ENCODE assay signal across 9 mouse cellular contexts in genomic region chr10:12874577-12875277, GRCm38 (mm10). TPM values are rescaled to one million over a fixed set of nuclear protein-coding genes. Genes with fewer than 3 reads are reported as not detected.
DNase-seq lines count a peak whose midpoint lies in the region; ATAC-seq and TF ChIP-seq lines count a peak whose summit lies in the region.
"Had no signal": no experiment of that assay in that cellular context is flagged by ENCODE, and none has a peak within 500 bp of the region (broad histone marks: within the 10 kb centered on the region; RNA-seq: fewer than 3 reads in every experiment).

No protein-coding gene starts in this region.

- 0 out of 2 replicates have a peak overlapping the region, but pooled peaks have one; percentile 6 for H3K4me3 ChIP-seq in spleen, adult 2 months (ENCODE audit: extremely low read depth, insufficient read depth, insufficient read length)
- H3K4me3 ChIP-seq in lung, postnatal 0 days (ENCODE audit: low read depth, low read length), result no peak overlapping the region
- H3K4me3 ChIP-seq in midbrain, embryonic 14.5 days (replicated peaks; ENCODE audit: low read depth, low read length), result no peak overlapping the region
- H3K4me3 ChIP-seq in embryonic facial prominence, embryonic 10.5 days, result no peak overlapping the region
- H3K4me3 ChIP-seq in hindbrain, embryonic 16.5 days (ENCODE audit: low read length), result no peak overlapping the region
- H3K4me3 ChIP-seq: limb, embryonic 13.5 days had no signal

- no peaks in the 10 kb centered on the region for H3K27me3 ChIP-seq in spleen, adult 2 months (ENCODE audit: control insufficient read depth, insufficient read depth, low read length)
- no peaks in the 10 kb centered on the region for H3K27me3 ChIP-seq in lung, postnatal 0 days (replicated peaks; ENCODE audit: insufficient read depth, low read length)
- no peaks in the 10 kb centered on the region for H3K27me3 ChIP-seq in midbrain, embryonic 14.5 days (ENCODE audit: control insufficient read depth, insufficient read depth, low read length)
- H3K27me3 ChIP-seq in embryonic facial prominence, embryonic 10.5 days (replicated peaks; ENCODE audit: low read depth, poor library complexity, severe bottlenecking), result no peaks in the 10 kb centered on the region
- H3K27me3 ChIP-seq in hindbrain, embryonic 16.5 days (replicated peaks; ENCODE audit: control insufficient read depth, insufficient read depth, low read length), result no peaks in the 10 kb centered on the region; the same call in 1 of the 2 replicates

- DNase-seq in spleen, adult 2 months (ENCODE audit: low read depth in 1 of 2, low spot score in 2 of 2), result peak; percentile 17 to 72
- DNase-seq in spleen, postnatal 14 days (ENCODE audit: low spot score in 2 of 2), result no peak
- DNase-seq in c-Kit-positive CD71-positive TER-119-positive erythroid progenitor cells, embryonic 14.5 days (ENCODE audit: low spot score), result peak; percentile 20
- DNase-seq in lung, postnatal 0 days (ENCODE audit: low spot score), result peak; percentile 77
- DNase-seq in midbrain, embryonic 14.5 days, result no peak
- DNase-seq in embryonic facial prominence, embryonic 10.5 days (ENCODE audit: low spot score), result no peak
- DNase-seq: cerebellum, adult 2 months had no signal

- no peak overlapping the region for H3K4me2 ChIP-seq in lung, postnatal 0 days (replicated peaks; ENCODE audit: low read depth, low read length)
- H3K4me2 ChIP-seq in midbrain, embryonic 14.5 days (ENCODE audit: low read length), result no peak overlapping the region
- H3K4me2 ChIP-seq in hindbrain, embryonic 16.5 days (ENCODE audit: low read length), result no peak overlapping the region
- H3K4me2 ChIP-seq: limb, embryonic 13.5 days had no signal

- H3K4me1 ChIP-seq in spleen, adult 2 months (ENCODE audit: control insufficient read depth, insufficient read depth, insufficient read length), result peaks cover 3% of the 10 kb centered on the region; the same call in 1 of the 2 replicates
- H3K4me1 ChIP-seq in lung, postnatal 0 days (ENCODE audit: insufficient read depth, low read depth, low read length), result no peaks in the 10 kb centered on the region
- H3K4me1 ChIP-seq in midbrain, embryonic 14.5 days (ENCODE audit: control insufficient read depth, insufficient read depth, low read length), result peaks cover 5% of the 10 kb centered on the region; the same call in 1 of the 2 replicates
- peaks cover 16% of the 10 kb centered on the region for H3K4me1 ChIP-seq in embryonic facial prominence, embryonic 10.5 days
- H3K4me1 ChIP-seq in hindbrain, embryonic 16.5 days (ENCODE audit: control insufficient read depth, insufficient read depth, low read depth, low read length), result no peaks in the 10 kb centered on the region

- TF ChIP-seq POLR2A in spleen, adult 2 months (IDR thresholded peaks at IDR 0.05; ENCODE audit: low read depth, low read length), result no peak

- H3K9ac ChIP-seq in lung, postnatal 0 days (replicated peaks; ENCODE audit: low read depth), result no peak overlapping the region
- no peak overlapping the region for H3K9ac ChIP-seq in midbrain, embryonic 14.5 days (replicated peaks; ENCODE audit: low read length)
- H3K9ac ChIP-seq in hindbrain, embryonic 16.5 days (ENCODE audit: low read depth, low read length), result no peak overlapping the region
- H3K9ac ChIP-seq: limb, embryonic 13.5 days had no signal

- peak overlapping the region; percentile 57 for H3K27ac ChIP-seq in spleen, adult 2 months (ENCODE audit: insufficient read depth, low read length)
- H3K27ac ChIP-seq in lung, postnatal 0 days (ENCODE audit: low read length), result no peak overlapping the region
- no peak overlapping the region for H3K27ac ChIP-seq in midbrain, embryonic 14.5 days (replicated peaks; ENCODE audit: low read depth, low read length)
- no peak overlapping the region for H3K27ac ChIP-seq in embryonic facial prominence, embryonic 10.5 days (replicated peaks)
- no peak overlapping the region for H3K27ac ChIP-seq in hindbrain, embryonic 16.5 days (ENCODE audit: low read depth, low read length)
- H3K27ac ChIP-seq: limb, embryonic 13.5 days had no signal

- no peaks in the 10 kb centered on the region for H3K36me3 ChIP-seq in spleen, adult 2 months (ENCODE audit: control insufficient read depth, insufficient read depth, low read length)
- no peaks in the 10 kb centered on the region for H3K36me3 ChIP-seq in lung, postnatal 0 days (ENCODE audit: insufficient read depth, low read length)
- no peaks in the 10 kb centered on the region for H3K36me3 ChIP-seq in midbrain, embryonic 14.5 days (ENCODE audit: control insufficient read depth, insufficient read depth, low read length)
- no peaks in the 10 kb centered on the region for H3K36me3 ChIP-seq in embryonic facial prominence, embryonic 10.5 days (replicated peaks)
- no peaks in the 10 kb centered on the region for H3K36me3 ChIP-seq in hindbrain, embryonic 16.5 days (ENCODE audit: control insufficient read depth, insufficient read depth, low read length)
- H3K36me3 ChIP-seq: limb, embryonic 13.5 days had no signal

- no peak for TF ChIP-seq CTCF in spleen, adult 2 months (IDR thresholded peaks at IDR 0.05; ENCODE audit: extremely low read depth, insufficient read depth, insufficient read length, insufficient replicate concordance)
- no peak for TF ChIP-seq CTCF in lung, postnatal 0 days (IDR thresholded peaks at IDR 0.05)

- no peaks in the 10 kb centered on the region for H3K9me3 ChIP-seq in lung, postnatal 0 days (ENCODE audit: low read length)
- H3K9me3 ChIP-seq in midbrain, embryonic 14.5 days (ENCODE audit: control insufficient read depth, low read length), result no peaks in the 10 kb centered on the region
- no peaks in the 10 kb centered on the region for H3K9me3 ChIP-seq in embryonic facial prominence, embryonic 10.5 days
- no peaks in the 10 kb centered on the region for H3K9me3 ChIP-seq in hindbrain, embryonic 16.5 days (ENCODE audit: control insufficient read depth, low read length)
- H3K9me3 ChIP-seq: limb, embryonic 13.5 days had no signal

- 0 out of 2 replicates have a peak, but pooled peaks have one; percentile 28 for TF ChIP-seq EP300 in lung, postnatal 0 days (IDR thresholded peaks at IDR 0.05)

- WGBS in spleen, adult 2 months, result 29% methylated on average over 8 of the region's 8 CpGs
- WGBS in lung, postnatal 0 days, result 54% methylated on average over 8 of the region's 8 CpGs
- 84% methylated on average over 8 of the region's 8 CpGs for WGBS in midbrain, embryonic 14.5 days
- WGBS in embryonic facial prominence, embryonic 10.5 days, result 79% methylated on average over 8 of the region's 8 CpGs
- WGBS in hindbrain, embryonic 16.5 days, result 77% methylated on average over 8 of the region's 8 CpGs

- peak; percentile 82 for ATAC-seq in lung, postnatal 0 days
- ATAC-seq in midbrain, embryonic 14.5 days (ENCODE audit: low FRiP score, low TSS enrichment), result no peak
- no peak for ATAC-seq in hindbrain, embryonic 16.5 days

RNA-seq across cellular contexts. Expression of gene Utrn, which starts 5.6 kb away (rescaled TPM):
- polyA plus RNA-seq in spleen, adult 2 months (2012; rRNA removed), result 13.2 and 14.9 TPM in 2 replicates
- polyA plus RNA-seq in lung, postnatal 0 days (2015; fragmentation: Nextera tagmentation; extraction: Ambion mirVana), result 88.4 and 107 TPM in 2 replicates
- 10.6 and 19.1 TPM in 2 replicates for polyA plus RNA-seq in midbrain, embryonic 14.5 days (2014; fragmentation: Nextera tagmentation; extraction: Ambion mirVana)
- polyA plus RNA-seq in embryonic facial prominence, embryonic 10.5 days (2016; fragmentation: Nextera tagmentation; extraction: Ambion mirVana), result 58.8 and 63.8 TPM in 2 replicates
- polyA plus RNA-seq in hindbrain, embryonic 16.5 days (2015; fragmentation: Nextera tagmentation; extraction: Ambion mirVana), result 25.4 and 25.7 TPM in 2 replicates

Comparison
In these comparisons a context has a peak if more than half of its experiments do, and no peak if none do; other contexts are left out.
1. DNase-seq: peak in spleen, adult 2 months (2 of 2), c-Kit-positive CD71-positive TER-119-positive erythroid progenitor cells, embryonic 14.5 days (single experiment) and lung, postnatal 0 days (single experiment); none in spleen, postnatal 14 days (0 of 2), midbrain, embryonic 14.5 days (single experiment) and embryonic facial prominence, embryonic 10.5 days (single experiment).